In the genomic region with DNA sequence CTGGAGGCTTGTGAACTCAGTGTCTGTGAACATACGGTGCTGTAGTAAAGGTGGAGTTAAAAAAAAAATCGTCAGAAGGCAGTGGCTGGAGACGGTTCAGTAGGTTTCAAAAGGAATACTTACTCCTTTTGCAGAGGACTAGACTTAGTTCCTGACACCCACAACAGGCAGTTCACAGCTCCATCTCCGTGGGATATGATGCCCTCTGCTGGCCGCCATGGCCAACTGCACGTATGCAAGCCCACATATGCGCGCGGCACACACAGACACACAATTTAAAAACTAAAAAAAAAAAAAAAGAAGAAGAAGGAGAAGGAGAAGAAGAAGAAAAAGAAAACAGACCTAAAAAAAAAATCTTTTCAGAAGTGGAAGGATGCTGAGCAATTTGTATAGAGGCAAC, we compare ENCODE assay signal across 8 mouse cellular contexts. TPM values are rescaled to one million over a fixed set of nuclear protein-coding genes. Genes with fewer than 3 reads are reported as not detected.
A peak's percentile ranks its signal among the peaks of the same experiment; 100 is the strongest.
DNase-seq lines count a peak whose midpoint lies in the region; ATAC-seq lines count a peak whose summit lies in the region.

No protein-coding gene starts in this region.

- no peak overlapping the region for H3K4me2 ChIP-seq in kidney, embryonic 16.5 days (replicated peaks; ENCODE audit: low read depth, low read length)

- DNase-seq in embryo, embryonic 10.5 days (ENCODE audit: low spot score) = peak; percentile 37
- DNase-seq in embryo, embryonic 9.5 days (ENCODE audit: extremely low spot score) = no peak
- DNase-seq in B cell, adult 2 months = peak; percentile 79 to 81
- DNase-seq in c-Kit-positive CD71-positive TER-119-positive erythroid progenitor cells, embryonic 14.5 days (ENCODE audit: low spot score) = peak; percentile 37
- DNase-seq in testis, postnatal 10 days (ENCODE audit: low spot score) = peak; percentile 60
- no peak for DNase-seq in layer of hippocampus, adult 11-12 months (ENCODE audit: low spot score)

- 46% methylated on average over 9 of the region's 9 CpGs for WGBS in kidney, embryonic 16.5 days
- WGBS in macrophage (ENCODE audit: missing documents) = 42% methylated on average over 9 of the region's 9 CpGs

- H3K27me3 ChIP-seq in kidney, embryonic 16.5 days (ENCODE audit: insufficient read depth, low read length) = no peaks in the 10 kb centered on the region

- H3K9ac ChIP-seq in kidney, embryonic 16.5 days (replicated peaks; ENCODE audit: low read length) = no peak overlapping the region

- peaks cover 5% of the 10 kb centered on the region for H3K4me1 ChIP-seq in kidney, embryonic 16.5 days (ENCODE audit: insufficient read depth, low read length)

- no peaks in the 10 kb centered on the region for H3K79me2 ChIP-seq in macrophage (ENCODE audit: inconsistent target)

- no peaks in the 10 kb centered on the region for H3K36me3 ChIP-seq in kidney, embryonic 16.5 days (ENCODE audit: insufficient read depth, low read length)
- H3K36me3 ChIP-seq in macrophage (ENCODE audit: inconsistent target) = no peaks in the 10 kb centered on the region

- H3K4me3 ChIP-seq in kidney, embryonic 16.5 days (ENCODE audit: low read length) = no peak overlapping the region
- no peak overlapping the region for H3K4me3 ChIP-seq in macrophage (ENCODE audit: inconsistent target)

- ATAC-seq in kidney, embryonic 16.5 days (ENCODE audit: low FRiP score, low TSS enrichment) = no peak

- 0 out of 2 replicates have a peak overlapping the region, but pooled peaks have one; percentile 4 for H3K27ac ChIP-seq in kidney, embryonic 16.5 days (ENCODE audit: low read length)
- peak overlapping the region; percentile 65 for H3K27ac ChIP-seq in macrophage

- no peaks in the 10 kb centered on the region for H3K9me3 ChIP-seq in kidney, embryonic 16.5 days (ENCODE audit: low read length)

RNA-seq across cellular contexts. Expression of a gene that starts 34.5 kb away (rescaled TPM):
- polyA plus RNA-seq in kidney, embryonic 16.5 days (2015; fragmentation: Nextera tagmentation; extraction: Ambion mirVana) = 3.7 and 4.3 TPM in 2 replicates
- total RNA-seq in macrophage (2018; cell fraction: chromatin; rRNA removed) = 1 to 10 TPM in 18 of 26 experiments, under 1 TPM in 1, not detected in 7; 0.96 to 5.9 (median 1.8) TPM
- 10 to 100 TPM in 10 of 26 experiments, 1 to 10 TPM in 16; 5.2 to 15.6 (median 8.7) TPM for total RNA-seq in macrophage (2018; cell fraction: cytosol; rRNA removed)
- total RNA-seq in macrophage (2018; cell fraction: nucleus; rRNA removed) = 1 to 10 TPM; 1.0 to 7.2 (median 3.2) TPM
- 7.0 to 12.5 TPM (median 7.0 TPM) in 3 replicates for polyA plus RNA-seq in macrophage (2018)

RNA-seq across cellular contexts. Expression of a gene that starts 51.5 kb away (rescaled TPM):
- 8.5 and 8.6 TPM in 2 replicates for polyA plus RNA-seq in kidney, embryonic 16.5 days (2015; fragmentation: Nextera tagmentation; extraction: Ambion mirVana)
- total RNA-seq in macrophage (2018; cell fraction: chromatin; rRNA removed) = 100 to 1,000 TPM in 20 of 26 experiments, 10 to 100 TPM in 6; 61.5 to 833 (median 201) TPM
- total RNA-seq in macrophage (2018; cell fraction: cytosol; rRNA removed) = 100 to 1,000 TPM in 3 of 26 experiments, 10 to 100 TPM in 23; 16.5 to 151 (median 40.9) TPM
- total RNA-seq in macrophage (2018; cell fraction: nucleus; rRNA removed) = 100 to 1,000 TPM in 19 of 26 experiments, 10 to 100 TPM in 7; 37.9 to 414 (median 149) TPM
- polyA plus RNA-seq in macrophage (2018) = 17.4 to 30.3 TPM (median 22.9 TPM) in 3 replicates

Comparison
In these comparisons a context has a peak if more than half of its experiments do, and no peak if none do; other contexts are left out.
1. DNase-seq: peak in embryo, embryonic 10.5 days (single experiment), B cell, adult 2 months (2 of 2), c-Kit-positive CD71-positive TER-119-positive erythroid progenitor cells, embryonic 14.5 days (single experiment) and testis, postnatal 10 days (single experiment); none in embryo, embryonic 9.5 days (single experiment) and layer of hippocampus, adult 11-12 months (single experiment).